Comparison of ENCODE assay signal across 9 mouse cellular contexts in the genomic region with DNA sequence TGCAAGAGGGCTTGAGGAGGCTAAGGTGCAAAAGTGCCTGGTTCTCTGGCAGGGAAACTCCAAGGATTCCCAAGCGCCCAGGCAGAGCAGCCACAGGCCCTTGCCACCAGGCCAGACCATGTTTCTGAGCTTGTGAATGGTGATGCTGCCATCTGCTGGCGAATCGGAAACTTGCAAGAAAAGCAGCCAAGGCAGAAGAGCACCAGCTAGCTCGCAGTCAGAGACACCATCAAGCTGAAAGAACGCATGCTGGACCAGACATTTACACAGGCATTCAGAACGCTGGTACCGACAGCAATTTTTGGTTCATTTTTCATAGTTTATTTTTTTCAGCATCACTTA. TPM values are rescaled to one million over a fixed set of nuclear protein-coding genes. Genes with fewer than 3 reads are reported as not detected.
DNase-seq lines count a peak whose midpoint lies in the region; ATAC-seq and TF ChIP-seq lines count a peak whose summit lies in the region.
"Had no signal": no experiment of that assay in that cellular context is flagged by ENCODE, and none has a peak within 500 bp of the region (broad histone marks: within the 10 kb centered on the region; RNA-seq: fewer than 3 reads in every experiment).

No protein-coding gene starts in this region.

- no peak overlapping the region for H3K9ac ChIP-seq in embryonic facial prominence, embryonic 13.5 days
- no peak overlapping the region for H3K9ac ChIP-seq in kidney, postnatal 0 days (ENCODE audit: low read depth, low read length)
- H3K9ac ChIP-seq in liver, embryonic 11.5 days (ENCODE audit: low read depth, low read length) = no peak overlapping the region
- no peak overlapping the region for H3K9ac ChIP-seq in neural tube, embryonic 14.5 days (replicated peaks; ENCODE audit: low read depth, low read length)
- H3K9ac ChIP-seq: embryonic facial prominence, embryonic 12.5 days had no signal

- no peak overlapping the region for H3K4me2 ChIP-seq in embryonic facial prominence, embryonic 13.5 days
- no peak overlapping the region for H3K4me2 ChIP-seq in kidney, postnatal 0 days (ENCODE audit: low read length)
- H3K4me2 ChIP-seq in liver, embryonic 11.5 days = no peak overlapping the region
- no peak overlapping the region for H3K4me2 ChIP-seq in neural tube, embryonic 14.5 days (ENCODE audit: low read depth, low read length)
- H3K4me2 ChIP-seq: embryonic facial prominence, embryonic 12.5 days had no signal

- no peak overlapping the region for H3K27ac ChIP-seq in embryonic facial prominence, embryonic 13.5 days
- no peak overlapping the region for H3K27ac ChIP-seq in kidney, postnatal 0 days
- no peak overlapping the region for H3K27ac ChIP-seq in liver, embryonic 11.5 days (ENCODE audit: low read depth, low read length)
- no peak overlapping the region for H3K27ac ChIP-seq in neural tube, embryonic 14.5 days (ENCODE audit: low read depth, low read length)
- H3K27ac ChIP-seq in testis, adult 2 months (ENCODE audit: control insufficient read depth, insufficient read depth, low read depth, low read length) = no peak overlapping the region
- H3K27ac ChIP-seq: embryonic facial prominence, embryonic 12.5 days had no signal

- no peaks in the 10 kb centered on the region for H3K4me1 ChIP-seq in embryonic facial prominence, embryonic 13.5 days
- H3K4me1 ChIP-seq in kidney, postnatal 0 days (replicated peaks; ENCODE audit: insufficient read depth, low read length) = no peaks in the 10 kb centered on the region
- no peaks in the 10 kb centered on the region for H3K4me1 ChIP-seq in liver, embryonic 11.5 days (replicated peaks; ENCODE audit: control insufficient read depth, insufficient read depth, low read length)
- no peaks in the 10 kb centered on the region for H3K4me1 ChIP-seq in neural tube, embryonic 14.5 days (ENCODE audit: control insufficient read depth, insufficient read depth, low read length)
- H3K4me1 ChIP-seq in testis, adult 2 months (ENCODE audit: control insufficient read depth, insufficient read depth, low read length) = no peaks in the 10 kb centered on the region; the same call in 1 of the 2 replicates
- H3K4me1 ChIP-seq: embryonic facial prominence, embryonic 12.5 days had no signal

- no peak overlapping the region for H3K4me3 ChIP-seq in embryonic facial prominence, embryonic 13.5 days
- no peak overlapping the region for H3K4me3 ChIP-seq in kidney, postnatal 0 days (replicated peaks; ENCODE audit: low read depth, low read length)
- H3K4me3 ChIP-seq in liver, embryonic 11.5 days (ENCODE audit: low read depth, low read length) = no peak overlapping the region
- no peak overlapping the region for H3K4me3 ChIP-seq in neural tube, embryonic 14.5 days (ENCODE audit: low read depth, low read length)
- H3K4me3 ChIP-seq in testis, adult 2 months (ENCODE audit: control insufficient read depth, low read depth, low read length) = no peak overlapping the region
- H3K4me3 ChIP-seq: embryonic facial prominence, embryonic 12.5 days had no signal

- no peaks in the 10 kb centered on the region for H3K9me3 ChIP-seq in embryonic facial prominence, embryonic 13.5 days
- no peaks in the 10 kb centered on the region for H3K9me3 ChIP-seq in kidney, postnatal 0 days (replicated peaks; ENCODE audit: low read length)
- H3K9me3 ChIP-seq in liver, embryonic 11.5 days (ENCODE audit: control insufficient read depth, low read length) = no peaks in the 10 kb centered on the region
- no peaks in the 10 kb centered on the region for H3K9me3 ChIP-seq in neural tube, embryonic 14.5 days (ENCODE audit: control insufficient read depth, low read length)
- H3K9me3 ChIP-seq: embryonic facial prominence, embryonic 12.5 days had no signal

- H3K36me3 ChIP-seq in embryonic facial prominence, embryonic 13.5 days = peaks cover 35% of the 10 kb centered on the region
- peaks cover 22% of the 10 kb centered on the region; the same call in 1 of the 2 replicates for H3K36me3 ChIP-seq in kidney, postnatal 0 days (ENCODE audit: insufficient read depth, low read length)
- peaks cover 7% of the 10 kb centered on the region; the same call in 1 of the 2 replicates for H3K36me3 ChIP-seq in liver, embryonic 11.5 days (ENCODE audit: control insufficient read depth, insufficient read depth, low read length)
- H3K36me3 ChIP-seq in neural tube, embryonic 14.5 days (ENCODE audit: control insufficient read depth, insufficient read depth, low read length) = peaks cover 28% of the 10 kb centered on the region
- peaks cover 1% of the 10 kb centered on the region; the same call in 1 of the 2 replicates for H3K36me3 ChIP-seq in testis, adult 2 months (ENCODE audit: control insufficient read depth, insufficient read depth, low read length)

- peak; percentile 48; the same call in 1 of the 2 replicates for ATAC-seq in embryonic facial prominence, embryonic 13.5 days (ENCODE audit: insufficient number of reproducible peaks, insufficient read depth, low FRiP score, low TSS enrichment, low read depth)
- peak; percentile 41; the same call in 1 of the 2 replicates for ATAC-seq in kidney, postnatal 0 days (replicated peaks; ENCODE audit: low FRiP score, low read depth)
- peak; percentile 42; the same call in 1 of the 2 replicates for ATAC-seq in liver, embryonic 11.5 days (replicated peaks; ENCODE audit: low FRiP score)
- peak; percentile 89 for ATAC-seq in neural tube, embryonic 14.5 days (ENCODE audit: low read depth)

- 18% methylated on average over 7 of the region's 7 CpGs for WGBS in embryonic facial prominence, embryonic 13.5 days
- 19% methylated on average over 7 of the region's 7 CpGs for WGBS in kidney, postnatal 0 days
- WGBS in liver, embryonic 11.5 days = 23% methylated on average over 7 of the region's 7 CpGs
- WGBS in neural tube, embryonic 14.5 days = 18% methylated on average over 7 of the region's 7 CpGs

- TF ChIP-seq POLR2A in testis, adult 2 months (IDR thresholded peaks at IDR 0.05; ENCODE audit: control insufficient read depth, low read depth, low read length) = no peak

- peak; percentile 79 for DNase-seq in B cell, adult 2 months
- DNase-seq in adrenal gland, postnatal 36 days = peak; percentile 86 to 89
- peak; percentile 82 for DNase-seq in heart, adult 8-10 months (ENCODE audit: low spot score)
- peak; percentile 83 for DNase-seq in kidney, postnatal 0 days (ENCODE audit: low spot score)
- peak; percentile 76 for DNase-seq in liver, embryonic 11.5 days (ENCODE audit: low spot score)

- H3K27me3 ChIP-seq in embryonic facial prominence, embryonic 13.5 days = no peaks in the 10 kb centered on the region
- H3K27me3 ChIP-seq in kidney, postnatal 0 days (ENCODE audit: insufficient read depth, low read length) = no peaks in the 10 kb centered on the region
- no peaks in the 10 kb centered on the region for H3K27me3 ChIP-seq in liver, embryonic 11.5 days (replicated peaks; ENCODE audit: control insufficient read depth, insufficient read depth, low read length)
- H3K27me3 ChIP-seq in neural tube, embryonic 14.5 days (ENCODE audit: control insufficient read depth, insufficient read depth, low read length) = no peaks in the 10 kb centered on the region
- H3K27me3 ChIP-seq in testis, adult 2 months (ENCODE audit: control insufficient read depth, insufficient read depth, low read length) = no peaks in the 10 kb centered on the region
- H3K27me3 ChIP-seq: embryonic facial prominence, embryonic 12.5 days had no signal

- TF ChIP-seq CTCF in kidney, postnatal 0 days (IDR thresholded peaks at IDR 0.05; ENCODE audit: low read depth) = peak; percentile 95
- peak; percentile 83; the same call in 1 of the 2 replicates for TF ChIP-seq CTCF in testis, adult 2 months (IDR thresholded peaks at IDR 0.05; ENCODE audit: control insufficient read depth, insufficient read depth, insufficient replicate concordance, low read depth, low read length)

RNA-seq across cellular contexts. Expression of gene Zbtb49, which starts 22.8 kb away (rescaled TPM):
- total RNA-seq in adrenal gland, postnatal 36 days (2021) = 10 to 100 TPM in 1 of 2 experiments, 1 to 10 TPM in 1; 9.6 to 11.3 TPM
- 16.3 and 16.9 TPM in 2 replicates for polyA plus RNA-seq in embryonic facial prominence, embryonic 13.5 days (2015; fragmentation: Nextera tagmentation; extraction: Ambion mirVana)
- total RNA-seq in heart, adult 8-10 months (2022) = 1 to 10 TPM; 2.7 to 4.8 (median 3.1) TPM
- polyA plus RNA-seq in kidney, postnatal 0 days (2015; fragmentation: Nextera tagmentation; extraction: Ambion mirVana) = 8.4 and 8.6 TPM in 2 replicates
- polyA plus RNA-seq in liver, embryonic 11.5 days (2014; fragmentation: Nextera tagmentation; extraction: Ambion mirVana) = 9.2 and 10.1 TPM in 2 replicates
- 20.3 and 22.2 TPM in 2 replicates for polyA plus RNA-seq in neural tube, embryonic 14.5 days (2014; fragmentation: Nextera tagmentation; extraction: Ambion mirVana)
- polyA plus RNA-seq in testis, adult 2 months (2012; rRNA removed) = 23.5 and 24.5 TPM in 2 replicates

RNA-seq across cellular contexts. Expression of gene Lyar, which starts 22.8 kb away (rescaled TPM):
- 10 to 100 TPM; 20.1 to 23.6 TPM for total RNA-seq in adrenal gland, postnatal 36 days (2021)
- polyA plus RNA-seq in embryonic facial prominence, embryonic 13.5 days (2015; fragmentation: Nextera tagmentation; extraction: Ambion mirVana) = 103 and 133 TPM in 2 replicates
- total RNA-seq in heart, adult 8-10 months (2022) = 10 to 100 TPM; 16.0 to 20.0 (median 18.9) TPM
- polyA plus RNA-seq in kidney, postnatal 0 days (2015; fragmentation: Nextera tagmentation; extraction: Ambion mirVana) = 86.9 and 90.1 TPM in 2 replicates
- 211 and 221 TPM in 2 replicates for polyA plus RNA-seq in liver, embryonic 11.5 days (2014; fragmentation: Nextera tagmentation; extraction: Ambion mirVana)
- polyA plus RNA-seq in neural tube, embryonic 14.5 days (2014; fragmentation: Nextera tagmentation; extraction: Ambion mirVana) = 37.3 and 44.6 TPM in 2 replicates
- polyA plus RNA-seq in testis, adult 2 months (2012; rRNA removed) = 313 and 361 TPM in 2 replicates

RNA-seq across cellular contexts. Expression of gene Nsg1, which starts 37.7 kb away (rescaled TPM):
- total RNA-seq in adrenal gland, postnatal 36 days (2021) = 10 to 100 TPM; 43.2 to 53.4 TPM
- 169 and 180 TPM in 2 replicates for polyA plus RNA-seq in embryonic facial prominence, embryonic 13.5 days (2015; fragmentation: Nextera tagmentation; extraction: Ambion mirVana)
- total RNA-seq in heart, adult 8-10 months (2022) = 1 to 10 TPM; 7.0 to 9.4 (median 8.0) TPM
- 26.4 and 32.7 TPM in 2 replicates for polyA plus RNA-seq in kidney, postnatal 0 days (2015; fragmentation: Nextera tagmentation; extraction: Ambion mirVana)
- 5.6 and 7.8 TPM in 2 replicates for polyA plus RNA-seq in liver, embryonic 11.5 days (2014; fragmentation: Nextera tagmentation; extraction: Ambion mirVana)
- 321 and 367 TPM in 2 replicates for polyA plus RNA-seq in neural tube, embryonic 14.5 days (2014; fragmentation: Nextera tagmentation; extraction: Ambion mirVana)
- 42.5 and 51.6 TPM in 2 replicates for polyA plus RNA-seq in testis, adult 2 months (2012; rRNA removed)
